Mouse (Mus musculus): Measurements from ENCODE around the gene Lrp11.

GRCm38 (mm10) chr10:7664889-7665288 is 75.3 kb downstream of the Lrp11 start:
- TF ChIP-seq CTCF (IDR thresholded peaks at IDR 0.05; ENCODE audit: low read depth) (no peak), EP300 (IDR thresholded peaks at IDR 0.05; ENCODE audit: low read depth) (no peak)

Data from heart, postnatal 0 days (tissue).